Mouse (Mus musculus) forebrain, embryonic 11.5 days (tissue): ENCODE results near the gene Syne2. TPM values are rescaled to one million over a fixed set of nuclear protein-coding genes. Genes with fewer than 3 reads are reported as not detected.
A peak's percentile ranks its signal among the peaks of the same experiment; 100 is the strongest.

Experiments
- ATAC-seq: fragments of 200-750 bp; cut with Nextera tagmentation; replicated peaks from 2 replicates; pipeline ENCODE4 v1.8.0; 2017; ENCODE audit warnings: moderate TSS enrichment; ENCODE audit not compliant: low FRiP score
- DNase-seq: peaks from one replicate; pipeline ENCODE4 v3.0.0-alpha.2; 2017; ENCODE audit warnings: low spot score
- H3K27ac ChIP-seq: fragments of 300-500 bp; sonication (generic); 2 replicates; pipeline ENCODE4 v1.5.1; 2014; ENCODE audit warnings: low read depth, low read length
- H3K27me3 ChIP-seq: fragments of 300-500 bp; sonication (generic); 2 replicates; pipeline ENCODE4 v1.6.1; 2014; ENCODE audit warnings: mild to moderate bottlenecking, low read length, mixed read lengths; ENCODE audit not compliant: control insufficient read depth, insufficient read depth
- H3K36me3 ChIP-seq: fragments of 300-500 bp; sonication (generic); 2 replicates; pipeline ENCODE4 v1.6.1; 2014; ENCODE audit warnings: mild to moderate bottlenecking, low read length, moderate library complexity, mixed read lengths; ENCODE audit not compliant: control insufficient read depth, insufficient read depth
- H3K4me1 ChIP-seq: fragments of 300-500 bp; sonication (generic); replicated peaks from 2 replicates; pipeline ENCODE4 v1.6.1; 2014; ENCODE audit warnings: low read length, mixed read lengths; ENCODE audit not compliant: control insufficient read depth, insufficient read depth
- H3K4me2 ChIP-seq: fragments of 300-500 bp; sonication (generic); 2 replicates; pipeline ENCODE4 v1.6.1; 2014; ENCODE audit warnings: low read depth, mild to moderate bottlenecking, low read length, moderate library complexity, mixed read lengths; ENCODE audit not compliant: severe bottlenecking
- H3K4me3 ChIP-seq: fragments of 300-500 bp; sonication (generic); 2 replicates; pipeline ENCODE4 v1.5.1; 2014; ENCODE audit warnings: low read depth, low read length
- H3K9ac ChIP-seq: fragments of 300-500 bp; sonication (generic); 2 replicates; pipeline ENCODE4 v1.6.1; 2014; ENCODE audit warnings: low read length
- H3K9me3 ChIP-seq: fragments of 300-500 bp; sonication (generic); 2 replicates; pipeline ENCODE4 v1.6.1; 2016; ENCODE audit warnings: low read length, mixed read lengths; ENCODE audit not compliant: control insufficient read depth
- WGBS: fragments of 180-500 bp; shearing (Covaris S2); extraction: QIAGEN DNeasy Blood & Tissue Kit; methylation state at CpG from one replicate; pipeline ENCODE4 v1.1.7; 2014; 5-methylcytosine and 5-hydroxymethylcytosine counted together
- polyA plus RNA-seq: library from polyadenylated mRNA; unstranded; fragments of >200 nt; fragmentation: Nextera tagmentation; extraction: Ambion mirVana; gene quantifications from 2 replicates; pipeline ENCODE4 v1.2.1, GENCODE M21; 2014

Gene Syne2
- polyA plus RNA-seq, 1 experiment from 2014 or later: 127 TPM

DNA sequence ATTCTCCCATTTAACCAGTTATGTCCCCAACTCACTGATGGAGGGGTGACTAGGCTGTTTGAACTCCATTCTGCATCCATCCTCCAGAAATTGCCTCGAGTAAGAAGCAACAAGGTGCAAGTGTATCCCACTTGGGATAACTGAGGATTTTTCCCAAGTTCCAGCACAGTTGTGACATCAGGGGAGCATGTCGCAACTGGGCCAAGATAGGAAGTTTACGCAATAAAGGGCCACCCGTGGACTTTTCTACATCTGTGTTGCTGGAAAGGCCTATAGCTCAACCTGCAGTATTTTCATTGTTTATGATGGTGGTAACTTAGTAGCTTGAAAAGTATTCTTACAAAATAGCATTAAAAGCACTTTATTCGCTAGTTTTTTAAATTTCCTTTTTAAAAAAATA lies 97.8 kb downstream of the Syne2 start:
- Histone ChIP-seq H3K4me3 (no peak overlapping the region), H3K4me2 (no peak overlapping the region), H3K4me1 (no peaks in the 10 kb centered on the region), H3K27me3 (no peaks in the 10 kb centered on the region), H3K9ac (no peak overlapping the region), H3K27ac (no peak overlapping the region), H3K36me3 (peaks cover 14% of the 10 kb centered on the region; the same call in 1 of the 2 replicates), H3K9me3 (no peaks in the 10 kb centered on the region)
- DNase-seq: no peak
- ATAC-seq: no peak
- WGBS: 93% methylated on average over 5 of the region's 5 CpGs

- no peaks in the 10 kb centered on the region for H3K4me1 ChIP-seq
- H3K4me2 ChIP-seq: no peak overlapping the region
- no peaks in the 10 kb centered on the region for H3K27me3 ChIP-seq
- ATAC-seq (no peak), DNase-seq (no peak)
- WGBS: 89% methylated on average over 2 of the region's 2 CpGs
- H3K36me3 ChIP-seq: peaks cover 7% of the 10 kb centered on the region; the same call in 1 of the 2 replicates
- no peak overlapping the region for H3K9ac ChIP-seq
- H3K4me3 ChIP-seq: no peak overlapping the region
- no peaks in the 10 kb centered on the region for H3K9me3 ChIP-seq
- no peak overlapping the region for H3K27ac ChIP-seq
These were observed 100.5 kb downstream of the Syne2 start for GRCm38 (mm10) chr12:75918415-75918814.

DNA sequence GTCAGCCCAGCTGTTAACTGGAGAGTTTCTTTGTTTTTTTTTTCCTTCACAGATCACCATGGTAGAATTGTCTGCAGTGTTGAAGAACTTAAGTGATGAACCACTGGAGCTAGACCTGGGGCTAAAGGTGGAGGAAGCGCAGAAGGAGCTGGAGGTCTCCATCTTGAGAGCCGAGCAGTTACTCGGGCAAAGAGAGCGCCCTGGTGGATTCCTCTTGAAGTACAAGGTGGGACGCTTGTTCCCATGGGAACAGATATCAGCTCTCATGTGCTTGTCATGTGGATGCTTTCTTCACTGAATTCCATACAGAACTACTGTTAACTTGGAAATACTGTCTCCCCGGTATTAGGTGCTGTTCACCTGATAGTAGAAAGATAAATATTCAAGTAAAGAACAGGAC lies 101.0 kb downstream of the Syne2 start:
- ATAC-seq: no peak; the same call in 1 of the 2 replicates
- Histone ChIP-seq H3K9ac (no peak overlapping the region), H3K27me3 (no peaks in the 10 kb centered on the region), H3K27ac (no peak overlapping the region), H3K4me2 (no peak overlapping the region), H3K4me1 (no peaks in the 10 kb centered on the region), H3K4me3 (no peak overlapping the region), H3K36me3 (peaks cover 8% of the 10 kb centered on the region; the same call in 1 of the 2 replicates), H3K9me3 (no peaks in the 10 kb centered on the region)
- DNase-seq: no peak
- 61% methylated on average over 6 of the region's 6 CpGs for WGBS

DNA sequence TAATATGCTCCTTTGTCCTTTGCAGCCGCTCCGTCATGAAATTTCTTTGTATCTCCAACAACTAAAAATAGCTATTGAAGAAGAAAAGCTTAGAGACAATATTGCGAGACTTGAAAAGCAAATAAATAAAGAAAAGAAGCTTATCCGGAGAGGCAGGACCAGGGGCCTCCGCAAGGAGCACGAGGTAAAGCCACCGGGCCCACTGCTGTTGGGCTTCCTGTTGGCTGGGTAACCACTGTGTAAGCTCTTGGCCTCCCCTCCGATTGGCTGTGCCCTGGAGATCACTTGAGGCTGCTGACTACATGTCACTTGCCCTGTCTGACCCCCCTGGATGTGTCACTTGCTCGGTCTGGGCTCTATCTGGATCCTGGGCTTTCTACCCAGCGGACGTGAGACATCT lies 105.0 kb downstream of the Syne2 start:
- H3K36me3 ChIP-seq: peaks cover 14% of the 10 kb centered on the region; the same call in 1 of the 2 replicates
- WGBS: 74% methylated on average over 11 of the region's 11 CpGs
- H3K9ac ChIP-seq: no peak overlapping the region
- no peaks in the 10 kb centered on the region for H3K9me3 ChIP-seq
- H3K4me1 ChIP-seq: no peaks in the 10 kb centered on the region
- no peak overlapping the region for H3K27ac ChIP-seq
- no peak overlapping the region for H3K4me3 ChIP-seq
- ATAC-seq (0 out of 2 replicates have a peak, but pooled peaks have one; percentile 63), DNase-seq (no peak)
- H3K4me2 ChIP-seq: no peak overlapping the region
- no peaks in the 10 kb centered on the region for H3K27me3 ChIP-seq

- H3K36me3 ChIP-seq: peaks cover 20% of the 10 kb centered on the region; the same call in 1 of the 2 replicates
- no peaks in the 10 kb centered on the region for H3K27me3 ChIP-seq
- no peak overlapping the region for H3K4me3 ChIP-seq
- H3K4me2 ChIP-seq: no peak overlapping the region
- no peak overlapping the region for H3K9ac ChIP-seq
- H3K9me3 ChIP-seq: no peaks in the 10 kb centered on the region
- DNase-seq: no peak
- no peaks in the 10 kb centered on the region for H3K4me1 ChIP-seq
- H3K27ac ChIP-seq: no peak overlapping the region
- WGBS: 92% methylated on average over 11 of the region's 11 CpGs
- no peak for ATAC-seq
These were observed 106.9 kb downstream of the Syne2 start for GRCm38 (mm10) chr12:75924852-75925251.

GRCm38 (mm10) chr12:75927596-75927995 lies 109.7 kb downstream of the Syne2 start:
- H3K4me3 ChIP-seq: no peak overlapping the region

GRCm38 (mm10) chr12:75933561-75933960 lies 115.6 kb downstream of the Syne2 start:
- DNase-seq: no peak
- Histone ChIP-seq H3K36me3 (peaks cover 5% of the 10 kb centered on the region; the same call in 1 of the 2 replicates), H3K9ac (no peak overlapping the region), H3K9me3 (no peaks in the 10 kb centered on the region), H3K27me3 (no peaks in the 10 kb centered on the region), H3K4me2 (no peak overlapping the region), H3K27ac (no peak overlapping the region), H3K4me3 (no peak overlapping the region), H3K4me1 (no peaks in the 10 kb centered on the region)
- 85% methylated on average over 4 of the region's 4 CpGs for WGBS
- ATAC-seq: no peak

More at GRCm38 (mm10) chr12:75927596-75927995, 109.7 kb downstream of the Syne2 start:
- H3K4me2 ChIP-seq: no peak overlapping the region
- ATAC-seq: no peak
- DNase-seq: no peak
- no peaks in the 10 kb centered on the region for H3K27me3 ChIP-seq
- no peak overlapping the region for H3K9ac ChIP-seq
- H3K27ac ChIP-seq: no peak overlapping the region
- no peaks in the 10 kb centered on the region for H3K4me1 ChIP-seq
- WGBS: 85% methylated on average over 1 of the region's 1 CpGs
- peaks cover 22% of the 10 kb centered on the region; the same call in 1 of the 2 replicates for H3K36me3 ChIP-seq
- no peaks in the 10 kb centered on the region for H3K9me3 ChIP-seq

DNA sequence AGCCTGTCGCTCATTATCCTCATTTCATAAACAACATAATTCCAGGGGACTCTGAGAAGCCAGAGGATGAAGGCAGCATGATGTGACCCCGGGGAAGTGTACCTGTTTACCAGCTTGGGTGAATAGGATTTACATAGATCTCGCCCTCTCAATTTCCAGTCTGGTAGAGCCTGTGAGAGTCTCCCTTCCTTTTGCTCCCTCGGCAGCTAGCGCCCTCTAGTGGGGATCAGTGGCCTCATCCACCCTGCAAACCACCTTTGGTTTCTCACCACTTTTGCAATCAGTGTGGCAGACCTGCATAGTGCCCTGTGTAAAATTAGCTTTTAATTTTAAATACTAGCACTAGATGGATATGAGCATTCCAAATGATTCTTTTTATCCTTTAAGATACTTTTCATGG lies 133.4 kb downstream of the Syne2 start:
- Histone ChIP-seq H3K4me1 (no peaks in the 10 kb centered on the region), H3K27me3 (no peaks in the 10 kb centered on the region), H3K9me3 (no peaks in the 10 kb centered on the region), H3K4me2 (no peak overlapping the region), H3K9ac (no peak overlapping the region), H3K4me3 (no peak overlapping the region), H3K36me3 (peaks cover 20% of the 10 kb centered on the region), H3K27ac (no peak overlapping the region)
- no peak for ATAC-seq
- 63% methylated on average over 5 of the region's 5 CpGs for WGBS
- peak; percentile 58 for DNase-seq

DNA sequence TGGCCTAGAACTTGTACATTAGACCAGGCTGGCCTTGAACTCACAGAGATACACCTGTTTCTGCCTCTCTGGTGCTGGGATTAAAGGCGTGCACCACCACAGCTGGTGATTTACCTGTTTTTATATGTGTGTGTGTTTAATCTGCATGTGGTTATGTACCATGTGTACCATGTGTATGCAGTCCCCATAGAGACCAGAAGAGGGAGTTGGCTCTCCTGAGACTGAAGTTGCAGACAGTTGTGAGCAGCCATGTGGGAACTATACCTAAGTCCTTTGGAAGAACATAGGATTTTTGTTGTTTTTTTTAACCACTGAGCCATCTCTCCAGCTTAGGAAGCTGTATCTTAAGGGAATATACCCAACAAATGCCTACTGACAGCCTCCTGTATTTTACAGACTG lies 134.1 kb downstream of the Syne2 start:
- peaks cover 17% of the 10 kb centered on the region for H3K36me3 ChIP-seq
- H3K9ac ChIP-seq: no peak overlapping the region
- ATAC-seq (no peak), DNase-seq (no peak)
- H3K9me3 ChIP-seq: no peaks in the 10 kb centered on the region
- 100% methylated on average over 1 of the region's 1 CpGs for WGBS
- no peak overlapping the region for H3K4me3 ChIP-seq
- H3K27ac ChIP-seq: no peak overlapping the region
- H3K4me2 ChIP-seq: no peak overlapping the region
- H3K4me1 ChIP-seq: no peaks in the 10 kb centered on the region
- no peaks in the 10 kb centered on the region for H3K27me3 ChIP-seq
